Mouse (Mus musculus) urinary bladder, adult 18-20 months (tissue): ENCODE results near the gene Psmc3.

Experiments used
- DNase-seq, 2 experiments: peaks; one replicate each; pipeline ENCODE4 v3.0.0; 2022; ENCODE audit warnings: low spot score in 2 of 2, mixed read lengths in 2 of 2

Psmc3 gene

DNA sequence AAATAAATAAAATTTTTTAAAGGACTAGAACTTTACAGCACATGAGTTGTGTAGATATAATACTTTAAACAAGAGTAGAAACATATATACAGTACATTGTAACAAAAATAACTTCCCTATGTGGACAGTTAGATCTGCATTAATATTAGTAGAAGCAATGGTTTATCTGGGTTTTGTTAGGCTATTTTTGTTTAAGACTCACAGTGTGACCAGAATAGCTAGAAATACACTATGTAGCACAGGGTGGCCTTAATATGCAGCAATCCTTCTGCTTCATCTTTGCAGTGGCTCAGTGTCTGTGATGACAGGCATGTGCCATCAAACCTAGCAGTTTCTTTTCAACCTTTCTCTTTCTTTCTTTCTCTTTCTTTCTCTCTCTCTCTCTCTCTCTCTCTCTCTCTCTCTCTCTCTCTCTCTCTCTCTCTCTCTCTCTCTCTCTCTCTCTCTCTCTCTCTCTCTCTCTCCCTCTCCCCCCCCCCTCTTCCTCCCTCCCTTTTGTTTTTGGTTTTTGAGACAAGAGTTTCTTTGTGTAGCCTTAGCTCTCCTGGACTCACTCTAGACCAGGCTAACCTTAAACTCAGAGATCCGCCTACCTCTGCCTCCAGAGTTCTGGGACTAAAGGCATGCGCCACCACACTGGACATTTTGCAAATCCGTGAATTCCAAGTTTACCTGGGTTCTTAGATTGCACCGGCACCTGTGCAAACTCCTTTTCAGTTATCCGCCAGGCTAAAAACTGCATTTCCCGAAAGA is 452 bp upstream of the Psmc3 start:
- DNase-seq, result no peak

DNA sequence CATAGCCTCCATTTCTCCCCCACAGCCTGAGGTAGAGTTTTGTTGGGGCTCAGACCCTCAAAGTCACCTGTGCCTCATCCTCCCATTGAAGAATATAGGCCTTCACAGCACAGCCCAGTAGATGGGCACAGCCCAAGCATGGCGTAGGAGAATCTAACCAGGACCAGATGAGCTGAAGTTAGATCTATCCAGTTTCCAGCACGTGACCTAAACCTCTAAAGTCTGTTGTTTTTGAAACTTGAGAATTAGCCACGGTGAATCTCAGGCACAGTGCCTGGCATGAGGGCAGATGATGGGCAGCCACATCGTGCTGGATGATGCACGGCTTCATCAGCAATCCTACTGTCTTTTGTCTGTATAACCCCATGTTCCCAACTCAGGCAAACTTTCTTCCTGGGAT is 4.6 kb downstream of the Psmc3 start:
- no peak for DNase-seq

DNA sequence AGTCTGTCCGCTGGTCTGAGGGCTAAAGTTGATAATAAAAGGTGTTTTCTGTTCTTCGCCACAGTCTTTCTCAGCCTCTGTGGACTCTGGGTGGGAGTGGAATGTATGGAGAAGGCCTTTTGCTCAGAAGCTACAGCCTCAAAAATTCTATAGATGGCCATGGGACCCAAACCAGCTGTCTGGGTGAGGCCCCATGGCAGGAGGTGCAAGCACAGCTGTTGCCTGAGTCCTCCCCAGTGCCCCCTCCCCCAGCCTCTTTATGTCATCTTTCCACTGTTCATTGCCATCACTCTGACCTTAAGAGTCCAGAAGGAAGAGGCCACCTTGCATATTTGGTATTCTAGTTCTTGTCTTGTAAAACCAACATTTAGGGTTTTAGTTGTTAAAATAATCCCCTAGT is 5.6 kb downstream of the Psmc3 start:
- no peak for DNase-seq

DNA sequence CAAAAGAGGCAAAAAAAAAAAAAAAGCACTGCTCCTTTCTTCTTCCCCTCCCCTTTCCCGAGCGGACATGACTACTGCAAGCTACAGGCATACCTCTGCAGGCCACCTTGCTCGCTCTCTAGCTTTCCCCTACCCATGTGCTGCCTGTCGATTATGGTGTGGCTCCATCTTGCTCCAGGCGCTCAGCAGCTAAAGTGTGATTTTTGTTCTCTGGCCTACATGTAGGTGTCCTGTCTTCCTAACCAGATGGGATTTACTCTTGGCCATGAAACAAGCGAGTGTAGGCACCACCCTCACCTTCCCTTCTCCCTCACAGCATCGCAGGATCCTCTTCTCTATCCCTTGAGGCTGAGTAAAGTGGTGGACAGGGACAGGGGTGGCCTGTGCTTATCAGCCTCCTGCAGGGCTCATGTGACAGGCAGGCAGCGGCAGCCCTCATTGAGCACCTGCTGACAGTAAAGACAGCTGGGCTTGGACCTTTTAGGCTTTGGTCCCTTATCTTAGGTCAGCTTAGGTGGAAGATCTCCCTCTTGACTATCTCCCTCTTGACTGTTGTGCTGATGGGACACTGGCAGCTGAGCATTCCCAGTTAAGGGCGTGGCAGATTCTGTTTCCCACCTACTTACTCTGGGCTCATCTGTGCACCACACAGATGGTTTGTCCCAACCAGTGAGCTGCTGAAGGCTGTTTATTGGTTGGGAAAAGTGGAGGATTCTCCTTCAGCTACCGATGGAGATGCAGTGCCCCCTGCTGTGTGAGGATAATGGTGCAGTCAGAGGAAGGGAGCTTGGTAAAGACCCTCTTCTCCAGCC is 6.9 kb downstream of the Psmc3 start:
- no peak for DNase-seq

DNA sequence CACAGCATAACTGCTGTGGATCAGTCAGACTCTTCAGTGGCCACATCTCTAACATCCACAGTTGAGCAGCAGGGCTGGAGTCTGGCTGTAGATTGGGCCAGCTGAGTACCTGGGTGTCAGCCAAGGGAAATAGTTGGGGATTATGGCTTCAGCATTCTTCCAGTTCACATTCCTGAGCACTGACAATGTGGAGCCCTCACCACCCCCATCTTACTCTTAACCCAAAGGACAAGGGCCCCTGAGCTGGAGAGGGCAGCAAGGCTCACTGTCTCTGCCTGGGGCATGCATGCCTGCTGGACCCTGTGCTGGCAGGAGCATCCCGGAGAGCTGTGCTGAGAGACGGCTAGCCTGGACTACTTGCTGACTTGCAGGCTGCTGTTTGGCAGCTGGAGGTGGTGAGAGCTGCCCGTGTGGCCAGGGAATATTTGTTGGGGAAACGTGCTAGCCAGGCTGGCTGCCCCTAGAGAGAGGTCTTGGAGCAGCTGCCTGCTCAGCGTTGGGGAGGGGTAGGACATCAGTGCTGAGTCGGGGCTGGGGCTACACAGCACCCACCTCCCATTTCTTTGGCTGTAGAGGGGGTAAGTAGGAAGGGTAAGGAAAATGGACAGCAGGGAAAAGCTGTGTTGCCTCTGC is 8.2 kb downstream of the Psmc3 start:
- no peak for DNase-seq

DNA sequence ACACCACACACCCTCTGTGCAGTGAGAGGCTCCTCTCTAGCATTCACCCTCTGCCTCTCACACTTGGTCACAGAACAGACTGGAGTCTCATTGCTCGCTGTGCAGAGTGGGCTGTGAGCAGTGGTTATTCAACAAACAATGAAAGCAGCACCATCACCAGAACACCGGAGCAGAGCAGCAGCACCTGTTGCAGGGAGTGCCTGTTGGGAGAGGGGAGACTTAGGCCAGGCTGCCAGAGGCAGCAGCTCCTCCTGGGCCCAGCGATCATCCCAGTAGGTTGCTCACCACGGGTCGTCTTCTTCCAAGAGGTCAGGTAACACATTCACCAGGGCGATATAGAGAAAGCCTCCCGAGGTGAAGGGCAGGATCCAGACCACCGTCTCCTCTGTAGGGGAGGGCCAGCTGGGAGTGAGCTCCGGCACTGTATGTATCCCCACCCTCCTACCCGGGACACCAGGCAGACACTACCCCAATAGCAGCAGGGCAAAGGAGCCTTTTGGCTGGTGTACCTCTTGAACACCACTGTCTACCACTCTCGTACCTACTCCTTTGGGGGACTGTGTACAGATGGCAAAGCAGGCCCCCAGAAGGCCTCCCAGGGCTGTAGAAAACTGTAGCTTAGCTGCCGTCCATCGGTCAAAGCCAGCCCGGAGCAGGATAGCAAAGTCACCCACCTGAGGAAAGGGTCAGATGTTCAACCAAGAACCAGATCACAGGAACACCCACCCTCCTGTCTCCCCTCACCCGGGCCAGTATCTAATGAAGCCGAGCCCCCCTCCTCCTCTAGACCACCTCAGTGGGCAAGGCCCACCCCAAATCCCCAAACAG is 9.2 kb downstream of the Psmc3 start:
- no peak for DNase-seq

DNA sequence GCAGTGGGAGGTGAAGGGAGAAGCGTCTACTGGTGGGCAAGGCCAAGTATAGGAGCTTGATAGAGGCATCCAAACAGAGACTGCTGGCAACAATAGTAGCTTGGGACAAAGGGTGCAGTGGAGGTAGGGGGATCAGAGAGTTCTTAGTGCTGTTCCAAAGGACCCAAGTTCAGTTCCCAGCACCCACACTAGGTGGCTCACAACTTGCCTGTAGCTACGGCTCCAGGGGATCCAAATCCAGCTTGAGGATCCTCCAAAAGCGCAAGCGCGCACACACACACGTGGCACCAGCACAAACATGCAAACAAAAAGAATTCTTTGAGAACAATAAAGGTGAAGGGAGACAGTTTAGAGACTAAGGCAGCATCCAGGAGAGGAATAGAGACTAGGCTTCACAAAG is 10.4 kb downstream of the Psmc3 start:
- DNase-seq, result no peak

DNA sequence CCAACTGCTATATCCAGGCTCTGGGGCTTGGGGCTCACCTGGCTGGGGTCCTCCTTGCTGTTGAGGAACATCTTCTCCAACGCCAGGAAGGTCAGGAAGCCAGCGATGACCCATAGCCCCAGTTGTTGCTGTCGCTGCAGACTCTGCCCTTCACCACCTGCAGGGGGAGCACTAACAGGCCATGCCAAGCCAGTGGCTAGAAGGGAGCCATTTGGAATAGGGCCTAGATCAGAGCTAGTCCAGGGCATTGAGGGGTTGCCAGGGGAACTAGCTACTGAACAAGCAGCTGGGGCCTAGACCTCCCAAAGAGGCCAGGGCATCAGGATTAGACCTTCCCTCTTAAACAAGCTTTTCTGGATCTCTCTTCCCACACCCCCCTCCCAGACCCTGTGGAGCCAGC is 11.7 kb downstream of the Psmc3 start:
- no peak for DNase-seq

DNA sequence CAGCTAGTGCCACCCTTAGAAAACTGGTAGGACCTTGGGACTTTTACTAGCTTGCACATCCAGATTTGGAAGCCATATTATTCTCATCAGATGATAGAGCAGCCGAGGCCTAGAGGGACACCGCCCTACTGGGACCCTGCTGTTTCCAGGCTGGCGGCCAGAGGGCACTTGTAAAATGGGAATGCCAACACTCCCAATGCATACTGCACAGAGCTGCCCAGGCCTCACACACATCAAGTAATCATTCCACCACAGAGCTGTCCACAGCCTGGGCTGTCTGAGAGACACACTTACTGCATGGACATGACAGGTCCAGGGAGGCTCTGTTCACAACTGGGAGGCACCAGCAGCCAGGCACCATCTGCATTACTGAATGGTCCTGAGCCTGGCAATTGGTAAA is 12.6 kb downstream of the Psmc3 start:
- no peak for DNase-seq

DNA sequence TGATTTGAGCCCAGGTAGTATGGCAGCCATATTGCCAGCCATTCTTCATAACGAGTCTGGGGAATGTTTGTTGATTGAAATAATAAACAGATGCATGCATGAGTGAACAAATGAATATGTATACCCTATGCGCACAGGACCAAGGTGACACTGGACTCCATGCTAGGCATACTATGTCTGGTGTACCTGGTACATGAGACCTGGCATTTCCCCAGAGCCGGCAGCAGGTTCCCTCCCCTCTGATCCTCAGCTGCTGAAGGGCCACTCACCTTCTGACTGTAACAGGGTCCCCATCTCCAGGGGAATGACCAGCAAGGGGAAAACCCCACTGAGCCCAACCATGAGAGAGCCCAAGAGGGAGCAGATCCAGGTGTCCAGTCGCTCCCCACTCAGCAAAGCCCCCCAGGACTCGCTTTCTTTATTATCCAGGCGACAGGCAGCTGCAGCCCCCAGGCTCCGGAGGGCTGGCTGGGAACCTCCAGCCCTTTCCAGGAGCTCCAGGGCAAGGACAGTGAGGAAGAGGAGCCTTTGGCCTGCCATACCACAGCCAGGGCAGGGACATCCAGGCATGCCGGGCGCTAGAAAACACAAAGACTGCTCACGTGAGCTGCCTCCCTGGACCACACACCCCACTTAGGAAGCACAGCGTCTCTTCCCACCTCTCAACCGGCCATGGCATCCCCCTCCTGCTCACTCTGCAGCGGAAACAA is 14.5 kb downstream of the Psmc3 start:
- DNase-seq, result no peak

DNA sequence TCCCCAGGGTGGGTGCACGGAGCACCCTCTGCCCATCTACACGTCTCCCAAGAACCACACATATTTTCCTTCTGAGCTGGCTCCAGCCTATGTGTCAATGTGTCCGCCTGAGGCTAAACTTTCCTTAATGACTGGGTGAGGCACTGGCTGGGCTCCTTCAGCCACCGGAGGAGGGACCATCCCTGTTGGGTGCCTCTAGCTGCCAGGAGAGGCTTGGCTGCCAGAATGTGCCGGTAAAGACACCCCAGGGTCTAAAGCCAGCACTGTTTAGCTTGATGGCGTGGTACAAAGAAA is 15.0 kb downstream of the Psmc3 start:
- DNase-seq, result no peak

DNA sequence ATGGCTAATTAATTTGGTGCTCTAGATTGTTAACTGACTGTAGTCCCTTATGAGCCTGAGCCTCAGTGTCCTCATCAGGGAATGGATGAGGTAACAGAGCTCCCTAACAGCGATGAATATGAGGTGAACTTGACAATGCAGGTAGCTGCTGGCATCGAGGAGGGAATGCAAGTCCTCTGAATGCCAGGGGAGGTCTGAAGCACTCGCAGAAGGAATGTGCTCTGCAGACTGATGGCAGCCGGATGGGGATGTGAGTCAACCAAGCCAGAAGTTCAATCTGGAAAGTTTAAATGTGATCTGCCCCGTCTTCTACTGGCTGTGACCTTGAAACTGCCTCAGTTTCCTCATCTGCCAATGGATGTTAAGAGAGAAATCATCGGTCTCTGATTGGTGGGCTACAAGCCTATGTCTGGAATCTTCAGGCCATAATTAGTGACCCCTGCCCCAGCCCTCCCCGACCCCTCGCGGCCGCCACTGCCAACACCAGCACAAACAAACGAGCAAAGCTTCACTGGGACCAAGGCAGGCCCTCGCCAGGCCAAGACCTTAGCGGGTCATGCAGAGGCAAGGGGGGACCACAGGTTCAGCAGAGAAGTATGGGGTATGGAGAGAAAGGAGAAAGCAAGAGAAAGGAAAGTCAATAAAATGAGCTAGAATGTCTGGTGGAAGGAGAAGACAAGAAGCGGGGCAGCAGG is 15.6 kb downstream of the Psmc3 start:
- no peak for DNase-seq

DNA sequence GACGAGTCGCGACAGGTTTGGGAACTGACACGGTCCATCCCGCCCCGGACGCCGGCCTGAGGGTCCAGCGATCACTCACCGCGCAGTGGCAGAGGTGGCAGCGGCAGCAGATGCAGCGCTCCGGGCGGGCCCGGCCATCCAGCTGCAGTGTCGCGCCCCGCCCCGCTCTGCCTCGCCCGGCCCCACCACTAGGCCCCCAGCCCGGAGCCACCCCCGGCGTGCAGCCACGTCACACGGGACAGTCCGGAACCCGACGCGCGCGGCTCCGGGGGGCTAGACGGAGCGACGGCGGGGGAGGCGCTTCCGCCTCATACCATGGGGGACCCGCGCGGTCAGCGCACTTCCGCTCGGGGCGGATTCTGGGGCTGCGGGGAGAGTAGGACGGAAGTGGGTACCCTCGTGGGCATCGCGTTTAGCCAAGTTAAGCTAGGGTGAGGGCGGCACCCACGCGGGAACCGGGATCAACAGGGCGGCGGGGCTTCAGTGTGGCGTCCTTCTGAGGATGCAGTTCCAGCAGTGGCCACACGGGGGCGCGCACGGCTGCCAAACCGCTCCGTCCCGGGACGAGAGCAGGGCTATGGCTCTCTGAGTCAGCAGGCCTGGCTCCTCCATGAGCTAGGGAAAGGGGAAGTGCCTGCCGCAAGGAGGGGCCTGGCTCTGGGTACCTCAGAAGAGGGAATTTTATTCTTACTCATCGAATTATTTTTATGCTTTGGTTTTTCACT is 16.4 kb downstream of the Psmc3 start, which contains the start of gene Slc39a13:
Slc39a13 (minus strand) TSS at position 342 of the 725 bp plus-strand sequence.
- peak; percentile 95 to 96 for DNase-seq

DNA sequence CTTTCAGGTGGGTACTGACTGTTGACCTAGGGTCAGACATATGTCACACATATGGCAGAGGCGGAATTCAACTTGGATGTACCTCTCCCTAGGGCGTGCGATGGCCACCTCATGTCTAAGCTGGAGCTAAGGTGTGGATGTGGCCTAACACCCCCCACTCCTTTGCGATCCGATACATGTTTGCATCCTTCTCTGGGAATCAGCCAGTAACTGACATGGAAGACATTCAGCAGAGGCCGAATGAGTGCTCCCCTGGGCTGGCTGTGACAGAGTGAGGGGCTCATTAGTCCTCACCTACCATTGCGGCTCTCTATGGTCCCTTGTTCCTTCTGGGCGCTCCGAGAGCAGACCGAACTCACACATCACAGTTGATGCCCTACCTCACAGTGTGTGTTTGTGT is 17.2 kb downstream of the Psmc3 start:
- no peak for DNase-seq

DNA sequence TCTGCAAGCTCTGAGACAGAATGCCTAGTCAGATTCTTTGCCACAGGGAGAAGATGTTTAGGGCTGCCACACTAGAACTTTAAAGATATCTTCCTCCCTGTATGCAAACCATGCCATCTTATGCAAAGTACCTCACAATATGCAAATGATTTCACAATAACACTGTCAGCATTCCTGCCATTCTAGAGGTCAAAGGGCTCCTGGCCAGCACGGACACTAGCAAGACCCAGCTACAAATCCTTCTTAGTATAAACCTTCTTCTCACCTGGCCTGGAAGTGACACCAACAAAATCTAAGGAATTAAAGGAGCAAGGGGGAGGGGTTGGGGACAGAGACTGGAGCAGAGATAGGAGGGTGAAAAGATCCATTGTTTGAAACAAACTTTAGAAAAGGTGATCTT is 18.3 kb downstream of the Psmc3 start:
- DNase-seq, result no peak

DNA sequence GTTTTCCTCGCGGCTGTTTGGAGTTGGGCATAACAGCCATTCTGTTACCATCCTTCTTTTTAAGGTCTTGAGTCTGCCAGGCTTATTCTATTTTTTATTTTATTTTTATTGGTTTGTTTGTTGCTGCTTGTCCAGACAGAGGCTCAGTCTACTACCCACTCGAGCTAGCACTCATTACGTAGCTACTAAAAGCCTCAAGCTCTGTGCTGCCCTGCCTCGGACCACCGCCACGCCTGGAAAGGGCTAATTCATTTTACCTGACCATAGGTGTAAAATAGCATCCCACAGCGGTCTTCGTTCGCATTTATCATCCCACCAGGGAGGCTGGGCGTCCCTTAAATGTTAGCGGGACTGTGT is 24.1 kb downstream of the Psmc3 start:
- DNase-seq, result no peak

DNA sequence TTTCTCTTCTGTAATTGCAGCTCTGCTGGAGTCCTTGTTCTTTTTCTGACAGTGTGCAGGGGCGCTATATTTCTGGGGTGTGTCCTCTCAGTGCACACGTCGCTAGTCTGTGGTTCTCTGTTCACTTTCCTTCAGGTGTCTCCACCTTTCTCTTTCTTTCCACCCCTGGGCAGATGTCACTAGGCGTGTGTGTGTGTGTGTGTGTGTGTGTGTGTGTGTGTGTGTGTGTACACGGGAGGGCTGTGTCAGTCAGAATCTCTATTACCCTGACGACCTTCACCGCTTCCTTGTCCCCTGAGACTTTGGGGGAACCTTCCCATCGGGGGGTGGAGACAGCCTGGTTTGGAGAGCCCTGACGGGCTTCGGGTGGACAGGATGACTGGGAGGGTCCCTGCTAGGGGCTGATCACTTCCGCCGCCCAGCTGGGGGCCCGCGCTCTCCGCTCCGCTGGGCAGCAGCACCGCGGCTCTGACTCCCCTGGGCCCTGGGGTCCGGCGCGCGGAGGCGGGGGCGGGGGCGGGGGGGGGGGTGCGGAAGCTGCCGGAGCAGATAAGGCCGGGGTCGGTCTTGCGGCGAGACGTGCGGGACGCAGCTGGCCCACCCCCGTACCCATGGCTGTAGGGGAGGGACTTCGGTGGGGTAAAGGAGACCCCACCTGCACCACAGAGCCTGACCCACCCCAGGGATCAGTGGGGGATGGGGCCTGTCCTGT is 24.7 kb downstream of the Psmc3 start:
- DNase-seq, result no peak

DNA sequence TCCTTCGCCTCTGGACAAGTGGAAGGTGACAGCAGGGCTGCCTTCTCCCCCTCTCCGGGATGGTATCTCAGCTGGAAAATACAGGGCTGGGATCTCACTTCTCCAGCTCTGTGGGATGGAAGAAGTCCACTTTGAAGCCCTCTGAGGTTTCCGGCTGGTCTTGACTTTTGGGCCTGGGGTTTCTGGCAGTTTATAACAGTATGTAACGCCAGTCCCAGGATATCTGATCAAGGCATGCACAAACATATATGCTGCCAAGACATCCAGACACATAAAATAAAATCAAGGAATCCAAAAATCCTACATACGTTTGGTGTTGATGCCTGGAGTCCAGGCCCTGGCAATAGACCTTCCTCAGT is 25.2 kb downstream of the Psmc3 start:
- DNase-seq, result no peak

DNA sequence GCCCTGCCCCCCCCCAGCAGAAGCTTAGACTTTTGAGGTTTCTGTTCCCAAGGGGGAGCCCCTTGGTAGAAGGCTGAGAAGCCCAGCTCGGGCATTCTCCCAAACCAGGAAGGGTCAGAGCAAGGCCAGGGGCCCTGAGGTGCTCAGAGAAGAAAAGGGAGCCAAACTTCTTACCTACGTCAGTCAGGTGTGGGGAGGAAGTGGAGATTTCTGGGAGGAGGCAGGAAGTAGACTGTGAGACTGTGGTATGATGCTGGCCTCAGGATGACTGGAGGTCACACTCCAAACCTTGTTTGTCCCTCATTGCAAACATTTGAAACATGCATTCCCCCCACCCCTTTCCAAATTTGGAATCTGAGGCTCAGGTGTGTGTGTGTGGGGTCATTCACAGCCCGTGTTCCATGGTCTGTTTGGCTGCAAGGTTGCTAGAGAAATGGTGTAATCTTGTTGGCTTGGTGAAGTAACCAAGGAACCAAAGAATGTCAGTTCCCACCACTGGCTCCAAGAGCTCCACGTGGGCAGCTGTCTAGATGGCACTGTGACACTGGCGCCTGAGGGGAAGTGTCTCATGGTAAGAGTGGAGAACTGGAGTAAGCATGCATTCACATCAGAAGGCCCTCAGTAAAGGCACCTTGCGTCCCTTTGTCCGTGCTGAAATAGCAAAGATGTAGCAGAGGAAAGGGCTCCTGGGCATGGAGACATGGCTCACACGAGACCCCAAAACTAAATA is 27.1 kb downstream of the Psmc3 start:
- no peak for DNase-seq
